Mouse (Mus musculus): Measurements from ENCODE around the gene Per1. TPM values are rescaled to one million over a fixed set of nuclear protein-coding genes. Genes with fewer than 3 reads are reported as not detected.

Gene Per1
- polyA plus RNA-seq, 1 experiment from 2014 or later = 6.4 TPM

DNA sequence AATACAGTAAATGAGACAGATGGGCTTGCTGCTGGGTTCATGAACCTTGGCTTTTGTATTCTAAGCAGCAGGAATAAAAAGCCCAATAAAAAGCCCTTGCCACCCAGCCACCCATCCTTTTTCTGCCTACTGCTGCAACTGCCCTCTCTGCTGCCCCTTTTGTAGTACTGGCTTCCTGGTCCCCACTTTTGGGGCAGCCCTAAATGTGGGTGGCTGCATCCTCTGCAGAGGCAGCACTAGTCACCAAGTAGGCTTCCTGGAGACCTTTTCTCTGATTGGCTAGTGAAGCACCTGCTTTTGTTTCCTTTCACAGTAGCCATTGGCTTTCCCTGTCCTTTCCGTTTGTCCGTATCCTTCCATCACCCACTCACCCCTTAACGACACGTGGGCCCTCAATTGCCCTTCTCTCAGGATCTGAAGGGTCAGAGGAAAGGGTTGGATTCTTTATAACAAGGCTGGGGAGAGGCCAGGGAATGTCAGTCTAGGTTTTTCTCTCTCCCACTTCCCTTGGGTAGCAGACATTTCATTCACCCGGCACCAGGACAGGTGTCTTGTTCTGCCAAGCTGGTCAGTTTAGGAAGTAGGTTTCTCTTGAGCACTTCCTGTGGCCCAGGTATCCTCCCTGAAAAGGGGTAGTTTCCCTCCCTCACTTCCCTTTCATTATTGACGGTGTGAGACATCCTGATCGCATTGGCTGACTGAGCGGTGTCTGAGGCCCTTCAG lies 3.2 kb downstream of the Per1 start:
- H3K4me1 ChIP-seq = peaks cover 65% of the 10 kb centered on the region

DNA sequence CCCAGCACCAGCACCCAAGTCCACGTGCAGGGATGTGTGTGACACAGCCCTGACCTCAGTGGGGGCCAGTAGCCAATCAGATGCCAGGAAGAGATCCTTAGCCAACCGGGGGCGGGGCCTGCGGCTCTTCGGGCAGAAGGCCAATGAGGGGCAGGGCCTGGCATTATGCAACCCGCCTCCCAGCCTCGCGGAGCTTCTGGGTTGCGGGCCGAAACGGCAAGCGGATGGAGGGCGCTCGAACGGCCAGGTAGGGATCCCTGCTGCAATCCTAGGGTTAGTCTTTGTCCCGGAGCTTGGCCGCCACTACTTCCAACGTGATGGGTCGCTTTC lies 3.7 kb downstream of the Per1 start:
- Histone ChIP-seq H3K4me3 (peak overlapping the region; percentile 53), H3K27me3 (no peaks in the 10 kb centered on the region), H3K9me3 (replicated peaks) (no peaks in the 10 kb centered on the region), H3K4me1 (peaks cover 65% of the 10 kb centered on the region), H3K27ac (peak overlapping the region; percentile 91), H3K36me3 (ENCODE audit: poor library complexity, severe bottlenecking) (peaks cover 32% of the 10 kb centered on the region), H3K4me2 (peak overlapping the region; percentile 93), H3K9ac (peak overlapping the region; percentile 76)
- ATAC-seq = no peak
- WGBS = under 1% methylated on average over 19 of the region's 19 CpGs

More for the DNA sequence above, 3.2 kb downstream of the Per1 start:
- H3K4me2 ChIP-seq = peak overlapping the region; percentile 93
- no peaks in the 10 kb centered on the region for H3K9me3 ChIP-seq (replicated peaks)
- no peak for ATAC-seq
- WGBS = 22% methylated on average over 8 of the region's 8 CpGs
- no peaks in the 10 kb centered on the region for H3K27me3 ChIP-seq
- H3K9ac ChIP-seq = peak overlapping the region; percentile 76; the same call in 1 of the 2 replicates
- H3K4me3 ChIP-seq = peak overlapping the region; percentile 53
- H3K36me3 ChIP-seq (ENCODE audit: poor library complexity, severe bottlenecking) = peaks cover 27% of the 10 kb centered on the region
- H3K27ac ChIP-seq = peak overlapping the region; percentile 91

DNA sequence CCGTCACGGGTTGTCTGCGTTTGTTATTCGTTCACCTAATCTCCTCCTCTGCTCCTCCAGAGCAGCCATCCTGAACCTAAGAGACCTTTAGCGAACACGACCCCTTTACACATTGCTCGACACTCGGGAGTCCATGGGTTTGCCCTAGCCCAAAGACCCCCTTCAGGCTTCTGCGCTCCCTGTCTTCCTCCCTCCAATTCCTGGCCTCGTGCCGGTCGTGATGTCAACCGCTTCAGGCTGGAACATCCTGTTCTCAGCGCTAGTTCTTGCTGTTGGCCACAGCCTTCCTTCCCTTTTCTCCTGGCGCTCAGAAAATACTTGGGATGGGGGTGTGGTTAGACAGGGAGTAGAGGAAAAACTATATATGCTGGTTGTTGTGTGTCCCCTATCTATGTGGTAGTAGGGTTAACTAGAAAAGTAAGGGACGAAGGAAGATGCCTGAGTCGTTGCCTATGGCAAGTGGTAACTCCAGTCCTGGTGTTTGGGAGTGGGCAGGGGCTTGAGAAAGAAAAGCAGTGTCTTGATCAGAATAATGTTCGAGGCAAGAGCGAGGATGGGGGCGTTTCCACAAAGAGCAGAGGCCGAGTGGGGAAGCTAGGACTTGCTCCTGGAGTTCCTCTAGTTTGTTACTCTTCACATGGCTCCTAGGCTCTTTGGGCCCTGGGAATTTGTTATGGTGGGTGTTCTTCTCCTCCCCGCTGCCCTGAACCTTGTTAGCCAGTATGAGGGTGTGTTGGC lies 4.3 kb downstream of the Per1 start:
- 1% methylated on average over 22 of the region's 22 CpGs for WGBS
- Histone ChIP-seq H3K27ac (peak overlapping the region; percentile 91), H3K27me3 (no peaks in the 10 kb centered on the region), H3K4me1 (peaks cover 60% of the 10 kb centered on the region), H3K36me3 (ENCODE audit: poor library complexity, severe bottlenecking) (peaks cover 38% of the 10 kb centered on the region), H3K9ac (peak overlapping the region; percentile 76), H3K9me3 (replicated peaks) (no peaks in the 10 kb centered on the region), H3K4me2 (peak overlapping the region; percentile 93), H3K4me3 (peak overlapping the region; percentile 53)
- no peak for ATAC-seq

DNA sequence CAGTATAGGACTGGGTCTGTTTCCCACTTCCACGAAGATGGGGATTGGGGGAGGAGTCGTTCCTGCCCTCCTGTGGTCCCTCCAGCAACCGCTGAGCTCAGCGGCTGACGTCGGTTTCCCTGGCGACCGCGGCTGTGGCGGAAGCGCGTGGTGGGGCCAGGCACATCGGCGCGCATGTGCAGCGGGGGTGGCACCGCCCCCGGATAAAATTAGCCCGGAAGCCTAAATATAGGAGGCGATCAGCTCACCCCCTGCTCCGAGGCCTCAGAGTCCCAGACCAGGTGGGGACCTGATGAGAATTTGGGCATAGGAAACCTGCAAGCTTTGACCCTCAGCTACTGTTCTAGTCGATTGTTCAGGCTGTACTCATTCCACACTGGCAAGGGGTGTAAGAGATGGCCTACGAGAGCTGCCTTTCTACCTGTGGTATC lies 4.9 kb downstream of the Per1 start:
- peak; percentile 28 for ATAC-seq
- peak overlapping the region; percentile 76 for H3K9ac ChIP-seq
- under 1% methylated on average over 23 of the region's 23 CpGs for WGBS
- peak overlapping the region; percentile 93 for H3K4me2 ChIP-seq
- H3K27me3 ChIP-seq = no peaks in the 10 kb centered on the region
- peaks cover 44% of the 10 kb centered on the region for H3K36me3 ChIP-seq (ENCODE audit: poor library complexity, severe bottlenecking)
- H3K9me3 ChIP-seq (replicated peaks) = no peaks in the 10 kb centered on the region
- H3K27ac ChIP-seq = peak overlapping the region; percentile 91
- peaks cover 58% of the 10 kb centered on the region for H3K4me1 ChIP-seq
- peak overlapping the region; percentile 53 for H3K4me3 ChIP-seq

DNA sequence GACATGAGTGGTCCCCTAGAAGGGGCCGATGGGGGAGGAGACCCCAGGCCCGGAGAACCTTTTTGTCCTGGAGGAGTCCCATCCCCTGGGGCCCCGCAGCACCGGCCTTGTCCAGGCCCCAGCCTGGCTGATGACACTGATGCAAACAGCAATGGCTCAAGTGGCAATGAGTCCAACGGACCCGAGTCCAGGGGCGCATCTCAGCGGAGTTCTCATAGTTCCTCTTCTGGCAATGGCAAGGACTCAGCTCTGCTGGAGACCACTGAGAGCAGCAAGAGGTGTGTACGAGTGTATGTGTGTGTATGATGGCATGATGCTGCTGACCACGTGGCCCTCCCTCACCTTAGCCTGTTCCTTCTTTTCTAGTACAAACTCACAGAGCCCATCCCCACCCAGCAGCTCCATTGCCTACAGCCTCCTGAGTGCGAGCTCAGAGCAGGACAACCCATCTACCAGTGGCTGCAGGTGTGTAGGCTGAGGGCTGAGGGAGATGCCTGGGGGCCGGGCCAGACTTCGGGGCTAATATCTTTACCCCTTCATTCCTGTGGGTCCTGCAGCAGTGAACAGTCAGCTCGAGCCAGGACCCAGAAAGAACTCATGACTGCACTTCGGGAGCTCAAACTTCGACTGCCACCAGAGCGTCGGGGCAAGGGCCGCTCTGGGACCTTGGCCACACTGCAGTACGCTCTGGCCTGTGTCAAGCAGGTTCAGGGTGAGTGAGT lies 5.8 kb downstream of the Per1 start:
- Histone ChIP-seq H3K4me2 (peak overlapping the region; percentile 93), H3K27ac (0 out of 2 replicates have a peak overlapping the region, but pooled peaks have one; percentile 14)

DNA sequence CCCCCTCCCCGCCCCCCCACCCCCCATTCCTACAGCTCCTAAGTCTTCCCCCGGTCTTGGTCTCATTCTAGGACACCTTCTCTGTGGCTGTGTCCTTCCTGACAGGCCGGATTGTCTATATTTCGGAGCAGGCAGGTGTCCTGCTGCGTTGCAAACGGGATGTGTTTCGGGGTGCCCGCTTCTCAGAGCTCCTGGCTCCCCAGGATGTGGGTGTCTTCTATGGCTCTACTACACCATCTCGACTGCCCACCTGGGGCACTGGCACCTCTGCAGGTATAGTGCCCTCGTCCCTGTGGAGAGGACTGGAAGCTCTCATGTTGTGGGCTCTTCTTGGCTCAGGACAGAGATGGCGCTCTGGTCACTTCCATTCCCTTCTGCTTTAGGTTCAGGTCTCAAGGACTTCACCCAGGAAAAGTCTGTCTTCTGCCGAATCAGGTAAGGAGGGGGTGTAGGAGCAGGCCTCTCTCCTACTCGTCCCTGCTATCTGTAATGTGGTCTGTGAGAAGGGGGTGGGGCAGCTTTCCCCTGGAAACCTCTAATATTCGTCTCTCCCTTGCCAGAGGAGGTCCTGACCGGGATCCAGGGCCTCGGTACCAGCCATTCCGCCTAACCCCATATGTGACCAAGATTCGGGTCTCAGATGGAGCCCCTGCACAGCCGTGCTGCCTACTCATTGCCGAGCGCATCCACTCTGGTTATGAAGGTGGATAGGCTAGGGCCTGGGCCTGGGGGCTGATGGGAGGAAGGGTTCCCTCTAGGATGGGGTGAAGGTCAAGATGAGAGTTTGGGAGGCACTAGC lies 6.8 kb downstream of the Per1 start:
- Histone ChIP-seq H3K27me3 (no peaks in the 10 kb centered on the region), H3K9me3 (replicated peaks) (no peaks in the 10 kb centered on the region), H3K4me3 (no peak overlapping the region), H3K36me3 (ENCODE audit: poor library complexity, severe bottlenecking) (peaks cover 62% of the 10 kb centered on the region), H3K4me1 (peaks cover 42% of the 10 kb centered on the region), H3K4me2 (no peak overlapping the region), H3K9ac (no peak overlapping the region), H3K27ac (no peak overlapping the region)
- ATAC-seq = no peak
- 87% methylated on average over 21 of the region's 21 CpGs for WGBS

More for the DNA sequence above, 5.8 kb downstream of the Per1 start:
- WGBS = 89% methylated on average over 20 of the region's 20 CpGs
- Histone ChIP-seq H3K27me3 (no peaks in the 10 kb centered on the region), H3K4me3 (peak overlapping the region; percentile 53), H3K9me3 (replicated peaks) (no peaks in the 10 kb centered on the region), H3K9ac (peak overlapping the region; percentile 76), H3K36me3 (ENCODE audit: poor library complexity, severe bottlenecking) (peaks cover 53% of the 10 kb centered on the region), H3K4me1 (peaks cover 52% of the 10 kb centered on the region)
- no peak for ATAC-seq

DNA sequence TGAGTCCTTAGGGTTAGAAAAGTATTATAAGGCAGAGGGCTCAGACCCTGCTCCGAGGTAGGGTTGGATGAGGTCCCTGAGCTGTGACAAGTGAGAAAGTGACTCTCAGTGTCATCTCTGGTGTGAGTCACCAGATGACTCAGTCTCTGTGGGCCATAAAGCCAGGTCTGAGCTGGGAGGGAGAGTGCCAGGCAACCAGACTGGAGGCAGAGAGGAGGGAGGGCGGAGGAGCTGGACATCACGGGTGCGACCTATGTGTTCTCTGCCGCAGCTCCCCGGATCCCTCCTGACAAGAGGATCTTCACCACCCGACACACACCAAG lies 7.3 kb downstream of the Per1 start:
- Histone ChIP-seq H3K36me3 (ENCODE audit: poor library complexity, severe bottlenecking) (peaks cover 68% of the 10 kb centered on the region), H3K9me3 (replicated peaks) (no peaks in the 10 kb centered on the region), H3K4me2 (no peak overlapping the region), H3K9ac (no peak overlapping the region), H3K4me1 (peaks cover 36% of the 10 kb centered on the region), H3K27me3 (no peaks in the 10 kb centered on the region), H3K4me3 (no peak overlapping the region), H3K27ac (no peak overlapping the region)
- 95% methylated on average over 7 of the region's 7 CpGs for WGBS
- no peak for ATAC-seq

DNA sequence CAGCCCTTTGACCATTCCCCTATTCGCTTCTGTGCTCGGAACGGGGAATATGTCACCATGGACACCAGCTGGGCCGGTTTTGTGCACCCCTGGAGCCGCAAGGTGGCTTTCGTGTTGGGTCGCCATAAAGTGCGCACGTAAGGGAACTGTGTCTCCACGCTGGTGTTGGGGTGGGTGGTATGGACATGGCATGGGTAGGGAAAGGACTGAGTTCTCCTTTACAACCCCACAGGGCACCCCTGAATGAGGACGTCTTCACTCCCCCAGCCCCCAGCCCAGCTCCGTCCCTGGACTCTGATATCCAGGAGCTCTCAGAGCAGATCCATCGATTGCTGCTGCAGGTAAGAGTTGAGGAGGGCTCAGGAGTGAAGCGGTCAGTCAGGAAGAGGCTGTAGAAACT lies 8.1 kb downstream of the Per1 start:
- H3K36me3 ChIP-seq (ENCODE audit: poor library complexity, severe bottlenecking) = peaks cover 76% of the 10 kb centered on the region

DNA sequence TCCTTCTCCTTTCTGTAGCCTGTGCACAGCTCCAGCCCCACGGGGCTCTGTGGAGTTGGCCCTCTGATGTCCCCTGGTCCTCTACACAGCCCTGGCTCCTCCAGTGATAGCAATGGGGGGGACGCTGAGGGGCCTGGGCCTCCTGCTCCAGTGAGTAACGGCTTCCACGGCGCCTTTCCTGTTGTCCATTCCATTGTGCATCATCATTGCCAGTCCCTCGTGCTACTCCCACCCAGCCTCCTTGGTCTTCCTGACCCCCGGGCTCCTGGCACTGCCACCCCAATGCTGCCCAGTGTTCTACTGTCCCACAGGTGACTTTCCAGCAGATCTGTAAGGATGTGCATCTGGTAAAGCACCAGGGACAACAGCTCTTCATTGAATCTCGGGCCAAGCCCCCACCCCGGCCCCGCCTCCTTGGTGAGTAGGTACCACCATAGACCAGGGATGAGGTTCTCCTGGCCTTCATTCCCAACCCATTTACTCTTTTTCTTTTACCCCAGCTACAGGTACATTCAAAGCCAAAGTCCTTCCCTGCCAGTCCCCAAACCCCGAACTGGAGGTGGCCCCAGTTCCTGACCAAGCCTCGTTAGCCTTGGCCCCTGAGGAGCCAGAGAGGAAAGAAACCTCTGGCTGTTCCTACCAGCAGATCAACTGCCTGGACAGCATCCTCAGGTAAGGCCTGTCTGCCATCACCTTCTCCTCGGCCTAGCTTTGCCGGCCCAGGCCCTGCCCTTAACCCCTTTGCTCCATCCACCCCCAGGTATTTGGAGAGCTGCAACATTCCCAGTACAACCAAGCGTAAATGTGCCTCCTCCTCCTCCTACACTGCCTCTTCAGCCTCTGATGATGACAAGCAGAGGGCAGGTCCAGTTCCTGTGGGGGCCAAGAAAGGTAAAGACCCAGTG lies 8.8 kb downstream of the Per1 start:
- H3K9ac ChIP-seq = no peak overlapping the region
- H3K27me3 ChIP-seq = no peaks in the 10 kb centered on the region

More for the DNA sequence above, 8.1 kb downstream of the Per1 start:
- Histone ChIP-seq H3K4me3 (no peak overlapping the region), H3K4me1 (peaks cover 28% of the 10 kb centered on the region), H3K27ac (no peak overlapping the region), H3K27me3 (no peaks in the 10 kb centered on the region), H3K9me3 (replicated peaks) (no peaks in the 10 kb centered on the region), H3K9ac (no peak overlapping the region), H3K4me2 (no peak overlapping the region)
- 94% methylated on average over 14 of the region's 14 CpGs for WGBS
- no peak for ATAC-seq

DNA sequence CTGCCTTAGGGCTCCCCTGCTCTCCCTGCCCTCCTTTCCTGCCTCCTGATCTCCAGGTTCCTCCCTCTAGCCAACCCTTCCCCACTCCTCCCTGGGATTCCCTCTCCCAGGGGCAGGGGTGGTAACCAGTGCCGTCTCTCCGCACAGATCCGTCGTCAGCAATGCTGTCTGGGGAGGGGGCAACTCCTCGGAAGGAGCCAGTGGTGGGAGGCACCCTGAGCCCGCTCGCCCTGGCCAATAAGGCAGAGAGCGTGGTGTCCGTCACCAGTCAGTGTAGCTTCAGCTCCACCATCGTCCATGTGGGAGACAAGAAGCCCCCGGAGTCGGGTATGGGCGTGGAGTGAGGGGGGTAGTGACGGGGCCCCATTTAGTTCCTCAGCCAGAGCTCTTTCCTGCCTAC lies 9.5 kb downstream of the Per1 start:
- H3K4me3 ChIP-seq = no peak overlapping the region
- ATAC-seq = no peak
- 88% methylated on average over 14 of the region's 14 CpGs for WGBS
- peaks cover 89% of the 10 kb centered on the region for H3K36me3 ChIP-seq (ENCODE audit: poor library complexity, severe bottlenecking)
- no peak overlapping the region for H3K4me2 ChIP-seq
- peaks cover 16% of the 10 kb centered on the region for H3K4me1 ChIP-seq
- no peaks in the 10 kb centered on the region for H3K27me3 ChIP-seq
- H3K27ac ChIP-seq = no peak overlapping the region
- H3K9me3 ChIP-seq (replicated peaks) = no peaks in the 10 kb centered on the region
- H3K9ac ChIP-seq = no peak overlapping the region

More for the DNA sequence above, 8.8 kb downstream of the Per1 start:
- Histone ChIP-seq H3K4me2 (no peak overlapping the region), H3K4me3 (no peak overlapping the region), H3K36me3 (ENCODE audit: poor library complexity, severe bottlenecking) (peaks cover 82% of the 10 kb centered on the region), H3K4me1 (peaks cover 22% of the 10 kb centered on the region), H3K27ac (no peak overlapping the region), H3K9me3 (replicated peaks) (no peaks in the 10 kb centered on the region)
- ATAC-seq = no peak
- WGBS = 92% methylated on average over 15 of the region's 15 CpGs

DNA sequence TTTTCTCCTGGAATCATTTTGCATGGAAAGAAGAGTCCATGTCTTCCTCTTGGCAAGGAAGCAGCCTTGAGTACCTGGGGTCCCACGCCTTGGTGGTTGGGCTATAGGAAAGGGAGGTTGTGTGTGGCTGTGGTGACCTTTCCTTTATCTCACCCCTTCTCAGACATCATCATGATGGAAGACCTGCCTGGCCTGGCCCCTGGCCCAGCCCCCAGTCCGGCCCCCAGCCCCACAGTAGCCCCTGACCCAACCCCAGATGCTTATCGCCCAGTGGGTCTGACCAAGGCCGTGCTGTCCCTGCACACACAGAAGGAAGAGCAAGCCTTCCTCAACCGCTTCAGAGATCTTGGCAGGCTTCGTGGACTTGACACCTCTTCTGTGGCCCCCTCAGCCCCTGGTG lies 10.2 kb downstream of the Per1 start:
- no peak overlapping the region for H3K4me3 ChIP-seq
- no peak overlapping the region for H3K4me2 ChIP-seq
- peak overlapping the region; percentile 26; the same call in 1 of the 2 replicates for H3K9ac ChIP-seq
- no peak for ATAC-seq
- WGBS = 93% methylated on average over 6 of the region's 6 CpGs
- no peaks in the 10 kb centered on the region for H3K27me3 ChIP-seq
- peaks cover 91% of the 10 kb centered on the region for H3K36me3 ChIP-seq (ENCODE audit: poor library complexity, severe bottlenecking)
- H3K9me3 ChIP-seq (replicated peaks) = no peaks in the 10 kb centered on the region
- H3K27ac ChIP-seq = no peak overlapping the region
- peaks cover 9% of the 10 kb centered on the region for H3K4me1 ChIP-seq
